Mouse (Mus musculus) CH12.LX (cell line): ENCODE data around the gene Hyou1. TPM values are rescaled to one million over a fixed set of nuclear protein-coding genes. Genes with fewer than 3 reads are reported as not detected.

ENCODE experiments used
- DNase-seq: peaks from one replicate; pipeline ENCODE4 v3.0.0-alpha.2; 2013; ENCODE audit errors: extremely low read depth
- H3K27ac ChIP-seq: 2 replicates; pipeline ENCODE4 v1.5.1; 2012; ENCODE audit warnings: low read depth, mild to moderate bottlenecking, control low read depth, moderate library complexity; ENCODE audit not compliant: insufficient read depth
- H3K27me3 ChIP-seq: replicated peaks from 2 replicates; pipeline ENCODE3; 2012; ENCODE audit warnings: inconsistent platforms
- H3K36me3 ChIP-seq, 2 experiments: replicated peaks in 1 of 2; 2 replicates each; pipeline versions ENCODE3 to v1.6.1; 2012; ENCODE audit warnings: inconsistent platforms in 1 of 2, low read length in 1 of 2, mild to moderate bottlenecking in 1 of 2, mixed read lengths in 1 of 2, moderate library complexity in 1 of 2; ENCODE audit not compliant: control insufficient read depth in 1 of 2, insufficient read depth in 1 of 2
- H3K4me1 ChIP-seq, 2 experiments: 2 replicates each; pipeline ENCODE4 v1.6.1; 2012; ENCODE audit warnings: inconsistent platforms in 1 of 2, moderate library complexity in 1 of 2; ENCODE audit not compliant: insufficient read depth in 2 of 2, control insufficient read depth in 1 of 2
- H3K4me2 ChIP-seq: 2 replicates; pipeline ENCODE4 v1.6.1; 2012; ENCODE audit warnings: low read depth, mild to moderate bottlenecking, control low read depth; ENCODE audit not compliant: poor library complexity, insufficient read depth, severe bottlenecking
- H3K4me3 ChIP-seq, 3 experiments: fragments of 150-350 bp in 1 of 3; sonication (generic) in 1 of 3; replicated peaks in 1 of 3; 2 replicates each; pipeline versions ENCODE3 to v1.5.1; 2011 to 2012; ENCODE audit warnings: low read depth in 2 of 3, low read length in 2 of 3, mild to moderate bottlenecking in 2 of 3, moderate library complexity in 2 of 3, control low read depth in 1 of 3, improper control_type of control experiment in 1 of 3, inconsistent platforms in 1 of 3, mixed read lengths in 1 of 3; ENCODE audit not compliant: poor library complexity in 1 of 3
- H3K79me2 ChIP-seq: replicated peaks from 2 replicates; pipeline ENCODE4 v1.6.1; 2012; ENCODE audit warnings: mild to moderate bottlenecking, moderate library complexity; ENCODE audit not compliant: control insufficient read depth, poor library complexity, insufficient read depth, severe bottlenecking; ENCODE audit errors: extremely low read depth
- H3K9ac ChIP-seq: 2 replicates; pipeline ENCODE4 v1.6.1; 2012; ENCODE audit warnings: low read depth, mild to moderate bottlenecking, control low read depth, moderate library complexity; ENCODE audit not compliant: insufficient read depth
- H3K9me3 ChIP-seq: replicated peaks from 2 replicates; pipeline ENCODE3; 2012; ENCODE audit warnings: low read length, inconsistent platforms, mixed read lengths
- CHD1 ChIP-seq: IDR thresholded peaks from 2 replicates; pipeline ENCODE4 v1.6.1; 2012; ENCODE audit warnings: low read depth, low read length, improper control_type of control experiment, inconsistent platforms
- CHD2 ChIP-seq: IDR thresholded peaks from 2 replicates; pipeline ENCODE4 v1.6.1; 2011; ENCODE audit warnings: low read length, improper control_type of control experiment
- CTCF ChIP-seq, 2 experiments: IDR thresholded peaks in 1 of 2; conservative IDR thresholded peaks in 1 of 2; 2 replicates each; pipeline ENCODE4 v1.5.1; 2011 to 2012; ENCODE audit warnings: low read depth in 2 of 2, low read length in 2 of 2, improper control_type of control experiment in 1 of 2, inconsistent platforms in 1 of 2, mild to moderate bottlenecking in 1 of 2, moderate library complexity in 1 of 2
- EP300 ChIP-seq: IDR thresholded peaks from 2 replicates; pipeline ENCODE4 v1.6.1; 2011; ENCODE audit warnings: low read length, improper control_type of control experiment
- ETS1 ChIP-seq: conservative IDR thresholded peaks from 2 replicates; pipeline ENCODE4 v1.6.1; 2012; ENCODE audit warnings: low read depth, mild to moderate bottlenecking, inconsistent platforms, low read length, improper control_type of control experiment, moderate library complexity
- GABPA ChIP-seq: IDR thresholded peaks from 2 replicates; pipeline ENCODE4 v1.6.1; 2012; ENCODE audit warnings: low read depth, low read length, improper control_type of control experiment, inconsistent platforms; ENCODE audit not compliant: insufficient replicate concordance
- HCFC1 ChIP-seq: IDR thresholded peaks from 2 replicates; pipeline ENCODE4 v1.6.1; 2012; ENCODE audit warnings: low read depth, mild to moderate bottlenecking, inconsistent platforms, low read length, improper control_type of control experiment
- IRF4 ChIP-seq: IDR thresholded peaks from 2 replicates; pipeline ENCODE4 v1.6.1; 2014; ENCODE audit warnings: low read depth, mild to moderate bottlenecking, inconsistent platforms, low read length, improper control_type of control experiment
- JUN ChIP-seq: IDR thresholded peaks from 2 replicates; pipeline ENCODE4 v1.6.1; 2011; ENCODE audit warnings: low read depth, mild to moderate bottlenecking, low read length, improper control_type of control experiment, moderate library complexity; ENCODE audit not compliant: insufficient read depth
- KAT2A ChIP-seq: IDR thresholded peaks from 2 replicates; pipeline ENCODE4 v1.6.1; 2012; ENCODE audit warnings: low read length, improper control_type of control experiment, inconsistent platforms; ENCODE audit not compliant: insufficient replicate concordance
- MAFK ChIP-seq: IDR thresholded peaks from 2 replicates; pipeline ENCODE4 v1.6.1; 2011; ENCODE audit warnings: low read length, improper control_type of control experiment; ENCODE audit not compliant: insufficient replicate concordance
- MXI1 ChIP-seq: IDR thresholded peaks from 2 replicates; pipeline ENCODE4 v1.6.1; 2011; ENCODE audit warnings: mild to moderate bottlenecking, low read depth, low read length, improper control_type of control experiment
- MYC ChIP-seq: IDR thresholded peaks from 2 replicates; pipeline ENCODE4 v1.6.1; 2011; ENCODE audit warnings: low read depth, mild to moderate bottlenecking, improper control_type of control experiment, low read length
- PAX5 ChIP-seq: IDR thresholded peaks from 2 replicates; pipeline ENCODE4 v1.6.1; 2012; ENCODE audit warnings: low read length, inconsistent platforms, mixed read lengths
- POLR2A ChIP-seq: IDR thresholded peaks from 2 replicates; pipeline ENCODE4 v1.6.1; 2011; ENCODE audit warnings: low read depth, mild to moderate bottlenecking, improper control_type of control experiment, low read length
- RAD21 ChIP-seq: IDR thresholded peaks from 2 replicates; pipeline ENCODE4 v1.6.1; 2011; ENCODE audit warnings: low read depth, mild to moderate bottlenecking, low read length, improper control_type of control experiment, moderate library complexity
- SIN3A ChIP-seq: IDR thresholded peaks from 2 replicates; pipeline ENCODE4 v1.6.1; 2012; ENCODE audit warnings: low read length, improper control_type of control experiment, inconsistent platforms
- SMC3 ChIP-seq: IDR thresholded peaks from 2 replicates; pipeline ENCODE4 v1.6.1; 2011; ENCODE audit warnings: low read depth, low read length, improper control_type of control experiment
- TBP ChIP-seq: conservative IDR thresholded peaks from 2 replicates; pipeline ENCODE4 v1.6.1; 2011; ENCODE audit warnings: low read depth, low read length, improper control_type of control experiment
- TCF12 ChIP-seq: IDR thresholded peaks from 2 replicates; pipeline ENCODE4 v1.6.1; 2014; ENCODE audit warnings: low read depth, mild to moderate bottlenecking, inconsistent platforms, low read length, improper control_type of control experiment
- UBTF ChIP-seq: IDR thresholded peaks from 2 replicates; pipeline ENCODE4 v1.6.1; 2012; ENCODE audit warnings: low read depth, mild to moderate bottlenecking, inconsistent platforms, low read length, improper control_type of control experiment, moderate library complexity
- USF1 ChIP-seq: IDR thresholded peaks from 2 replicates; pipeline ENCODE4 v1.6.1; 2014; ENCODE audit warnings: low read depth, mild to moderate bottlenecking, inconsistent platforms, low read length, improper control_type of control experiment
- ZKSCAN1 ChIP-seq: IDR thresholded peaks from 2 replicates; pipeline ENCODE4 v1.6.1; 2012; ENCODE audit warnings: low read depth, inconsistent platforms, low read length, improper control_type of control experiment, borderline replicate concordance
- ZNF384 ChIP-seq: IDR thresholded peaks from 2 replicates; pipeline ENCODE4 v1.6.1; 2012; ENCODE audit warnings: low read depth, low read length, improper control_type of control experiment, inconsistent platforms
- dilution Hi-C: fragments of 300-500 bp; cut with MboI; formaldehyde crosslinking; loops from 2 replicates; pipeline ENCODE4 v1.14.3; 2020; ENCODE audit warnings: low sequenced_read_pairs; ENCODE audit not compliant: extremely low pct_unique_long_range_greater_than_20kb, extremely low pct_ligation_motif_present
- in situ Hi-C: fragments of 300-500 bp; cut with MboI; formaldehyde crosslinking; loops from 3 replicates; pipeline ENCODE4 v1.14.3; 2019; ENCODE audit warnings: low sequenced_read_pairs, low pct_ligation_motif_present, low pct_unique_long_range_greater_than_20kb, mixed read lengths
- polyA plus RNA-seq: library from polyadenylated mRNA; unstranded; fragments of >175 nt; gene quantifications from 2 replicates; pipeline ENCODE4 v1.2.1, GENCODE M21; 2012; ENCODE audit warnings: low read depth; ENCODE audit not compliant: insufficient read length
- total RNA-seq, 2 experiments: library from RNA; depleted of rRNA; stranded (reverse); fragments of 300-350 nt in 1 of 2; fragments of >200 nt in 1 of 2; gene quantifications; 2 replicates each; pipeline ENCODE4 v1.2.3; 2012 to 2014

Hyou1 gene
- total and polyA plus RNA-seq, 3 experiments, result 32.6 to 89.9 (median 88.7) TPM

DNA sequence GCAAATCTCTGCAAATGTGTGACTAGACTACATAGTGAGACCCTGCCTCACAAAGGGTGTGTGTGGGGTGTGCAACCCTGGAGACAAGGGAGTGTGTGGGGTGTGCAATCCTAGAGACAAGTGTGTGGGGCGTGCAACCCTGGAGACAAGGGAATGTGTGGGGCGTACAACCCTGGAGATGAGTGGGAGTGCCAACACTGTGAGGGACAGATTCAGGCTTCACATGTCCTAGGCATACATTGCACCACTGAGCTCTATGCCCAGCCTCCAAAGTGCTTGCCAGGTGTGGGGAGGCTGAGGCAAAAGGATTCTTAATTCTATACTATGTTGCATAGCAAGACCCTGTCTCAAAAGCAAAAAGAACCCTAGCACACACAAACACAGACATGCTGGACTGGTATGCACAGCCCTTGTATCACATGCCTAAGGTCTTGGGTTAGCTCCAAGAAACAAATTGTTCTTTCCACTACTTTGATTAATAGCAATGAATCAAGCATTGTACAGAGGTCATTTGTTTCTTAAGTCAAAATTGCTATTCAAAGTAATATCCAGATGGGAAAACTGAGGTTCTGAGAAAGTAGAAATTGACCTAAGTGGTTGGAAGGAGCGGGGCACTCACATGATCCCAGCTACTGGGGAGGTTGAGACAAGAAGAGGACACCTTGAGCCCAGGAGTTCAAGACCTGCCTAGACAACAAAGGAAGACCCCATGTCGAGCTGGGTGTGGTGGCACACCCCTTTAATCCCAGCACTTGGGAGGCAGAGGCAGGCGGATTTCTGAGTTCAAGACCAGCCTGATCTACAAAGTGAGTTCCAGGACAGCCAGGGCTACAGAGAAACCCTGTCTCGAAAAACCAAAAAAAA is 33.5 kb upstream of the Hyou1 start:
- H3K9me3 ChIP-seq, result peaks cover 3% of the 10 kb centered on the region
- H3K4me2 ChIP-seq, result no peak overlapping the region
- H3K27ac ChIP-seq, result no peak overlapping the region
- H3K36me3 ChIP-seq, result peaks cover 43 to 64% of the 10 kb centered on the region in 2 experiments
- dilution Hi-C loops, result no loop called here
- peaks cover 4 to 32% of the 10 kb centered on the region in 2 experiments; a peak in 2 of 4 replicates for H3K4me1 ChIP-seq
- peaks cover 5% of the 10 kb centered on the region for H3K79me2 ChIP-seq
- no peak for TF ChIP-seq PAX5
- no peak for TF ChIP-seq TBP
- TF ChIP-seq ETS1, result no peak
- TF ChIP-seq CHD1, result no peak
- TF ChIP-seq ZKSCAN1, result no peak
- no peak for TF ChIP-seq MAFK
- TF ChIP-seq IRF4, result no peak
- TF ChIP-seq USF1, result no peak
- no peak for TF ChIP-seq SMC3
- TF ChIP-seq, all 38 proteins: peak for 0
- no peak overlapping the region for H3K9ac ChIP-seq
- in situ Hi-C loops, result no loop called here
- DNase-seq, result no peak
- H3K4me3 ChIP-seq, result no peak overlapping the region
- H3K27me3 ChIP-seq, result no peaks in the 10 kb centered on the region

DNA sequence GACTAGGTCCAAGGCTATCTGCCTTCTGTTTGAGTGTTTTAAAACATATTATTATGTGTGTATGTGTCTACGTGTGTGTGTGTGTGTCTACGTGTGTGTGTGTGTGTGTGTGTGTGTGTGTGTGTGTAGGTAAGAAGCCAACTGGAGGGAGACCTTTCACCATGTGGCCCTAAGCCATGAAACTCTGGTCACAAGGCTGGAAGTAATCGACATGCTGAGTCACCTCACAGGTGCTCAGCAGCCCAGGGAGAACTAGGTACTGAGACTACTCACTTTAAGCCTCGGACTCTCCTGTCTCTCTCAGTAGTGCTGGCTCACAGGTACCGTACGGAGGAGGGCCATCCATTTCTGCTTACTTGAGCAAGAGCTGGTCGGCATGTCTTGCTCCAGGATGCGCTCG is 32.1 kb upstream of the Hyou1 start:
- Histone ChIP-seq H3K27ac (no peak overlapping the region), H3K36me3 (peaks cover 47 to 63% of the 10 kb centered on the region in 2 experiments), H3K4me1 (peaks cover 3 to 24% of the 10 kb centered on the region in 2 experiments; a peak in 2 of 4 replicates), H3K4me2 (no peak overlapping the region), H3K27me3 (no peaks in the 10 kb centered on the region), H3K79me2 (peaks cover 5% of the 10 kb centered on the region), H3K9me3 (peaks cover 3% of the 10 kb centered on the region), H3K9ac (no peak overlapping the region), H3K4me3 (no peak overlapping the region)
- no peak for TF ChIP-seq MYC
- no peak for TF ChIP-seq USF1
- no peak for TF ChIP-seq UBTF
- no peak for TF ChIP-seq EP300
- no peak for TF ChIP-seq RAD21
- TF ChIP-seq CHD2, result no peak
- TF ChIP-seq KAT2A, result no peak
- TF ChIP-seq HCFC1, result no peak
- no peak for TF ChIP-seq ZNF384
- TF ChIP-seq JUN, result no peak
- TF ChIP-seq POLR2A, result no peak
- TF ChIP-seq TCF12, result no peak
- no peak for TF ChIP-seq GABPA
- TF ChIP-seq ETS1, result no peak
- TF ChIP-seq SIN3A, result no peak
- TF ChIP-seq MXI1, result no peak
- no peak for TF ChIP-seq SMC3
- TF ChIP-seq CTCF (conservative IDR thresholded peaks at IDR 0.05 in 1 of 2, IDR thresholded peaks at IDR 0.05 in 1 of 2; ENCODE audit: low read depth in 2 of 2, low read length in 2 of 2), result no peak
- DNase-seq, result no peak
- in situ Hi-C loops (no loop called here), dilution Hi-C loops (no loop called here)
